26 mouse cellular contexts compared by ENCODE assay signal in genomic region chr4:82875532-82875931, GRCm38 (mm10). TPM values are rescaled to one million over a fixed set of nuclear protein-coding genes. Genes with fewer than 3 reads are reported as not detected.
"Had no signal": no experiment of that assay in that cellular context is flagged by ENCODE, and none has a peak within 500 bp of the region (broad histone marks: within the 10 kb centered on the region; RNA-seq: fewer than 3 reads in every experiment).

No protein-coding gene starts in this region.

- H3K27me3 ChIP-seq: limb, embryonic 13.5 days; liver, embryonic 13.5 days; lung, embryonic 15.5 days had no signal

- ATAC-seq: inflammation-experienced regulatory T-cells, adult 6 months; intestine, embryonic 16.5 days had no signal

- H3K9me3 ChIP-seq: limb, embryonic 10.5 days; limb, embryonic 13.5 days; liver, embryonic 13.5 days; lung, embryonic 15.5 days had no signal

- H3K9ac ChIP-seq: limb, embryonic 13.5 days; liver, embryonic 13.5 days; lung, embryonic 15.5 days had no signal

- H3K36me3 ChIP-seq: limb, embryonic 10.5 days; limb, embryonic 13.5 days; liver, embryonic 13.5 days; lung, embryonic 15.5 days had no signal

- H3K4me3 ChIP-seq: limb, embryonic 10.5 days; limb, embryonic 13.5 days; liver, embryonic 13.5 days; lung, embryonic 15.5 days had no signal

- H3K4me1 ChIP-seq: limb, embryonic 10.5 days had no signal

- H3K4me2 ChIP-seq: limb, embryonic 13.5 days; liver, embryonic 13.5 days; lung, embryonic 15.5 days had no signal

- H3K27ac ChIP-seq: limb, embryonic 10.5 days; limb, embryonic 13.5 days; liver, embryonic 13.5 days; lung, embryonic 15.5 days; macrophage had no signal

- DNase-seq: kidney, adult 18-20 months; kidney, postnatal 4 days; liver, embryonic 13.5 days; midbrain, embryonic 14.5 days; right cerebral cortex, adult 18-20 months; right cerebral cortex, postnatal 14 days; right cerebral cortex, postnatal 4 days; thymus, adult 18-20 months; thymus, postnatal 36 days had no signal

RNA-seq across cellular contexts. Expression of gene Cer1, which starts 9.4 kb away (rescaled TPM):
- total RNA-seq: layer of hippocampus, adult 18-20 months; layer of hippocampus, postnatal 25 days; liver, adult 2 months; megakaryocyte, adult 5-6 weeks; midbrain, postnatal 0 days had no signal
- polyA plus RNA-seq: inflammation-experienced regulatory T-cells, adult 6 months; kidney, embryonic 16.5 days; liver, adult 2 months; liver, embryonic 13.5 days; liver, embryonic 16.5 days; macrophage; midbrain, embryonic 14.5 days; midbrain, postnatal 0 days; neural tube, embryonic 14.5 days; stomach, embryonic 14.5 days; testis, adult 2 months; urinary bladder, adult 2 months had no signal
